Mouse (Mus musculus) testis, adult 2 months (tissue): Measurements from ENCODE around the gene Csk. TPM values are rescaled to one million over a fixed set of nuclear protein-coding genes. Genes with fewer than 3 reads are reported as not detected.

Experiments used
- H3K27ac ChIP-seq: fragments of 200-500 bp; 2 replicates; pipeline ENCODE4 v1.5.1; 2012; ENCODE audit warnings: low read depth, low read length; ENCODE audit not compliant: control insufficient read depth, insufficient read depth
- H3K27me3 ChIP-seq: fragments of 200-500 bp; 2 replicates; pipeline ENCODE4 v1.6.1; 2012; ENCODE audit warnings: mild to moderate bottlenecking, low read length, moderate library complexity; ENCODE audit not compliant: control insufficient read depth, insufficient read depth
- H3K36me3 ChIP-seq: fragments of 200-500 bp; 2 replicates; pipeline ENCODE4 v1.6.1; 2012; ENCODE audit warnings: mild to moderate bottlenecking, low read length; ENCODE audit not compliant: control insufficient read depth, insufficient read depth
- H3K4me1 ChIP-seq: fragments of 200-500 bp; 2 replicates; pipeline ENCODE4 v1.6.1; 2012; ENCODE audit warnings: low read length; ENCODE audit not compliant: control insufficient read depth, insufficient read depth
- H3K4me3 ChIP-seq: fragments of 200-500 bp; 2 replicates; pipeline ENCODE4 v1.5.1; 2012; ENCODE audit warnings: low read depth, mild to moderate bottlenecking, low read length, moderate library complexity, mixed read lengths; ENCODE audit not compliant: control insufficient read depth
- CTCF ChIP-seq: fragments of 200-500 bp; IDR thresholded peaks from 2 replicates; pipeline ENCODE4 v1.5.1; 2012; ENCODE audit warnings: low read depth, mild to moderate bottlenecking, inconsistent platforms, low read length, moderate library complexity; ENCODE audit not compliant: control insufficient read depth, insufficient read depth, insufficient replicate concordance
- POLR2A ChIP-seq: fragments of 200-500 bp; IDR thresholded peaks from 2 replicates; pipeline ENCODE4 v1.6.1; 2012; ENCODE audit warnings: low read depth, mild to moderate bottlenecking, inconsistent platforms, low read length, moderate library complexity; ENCODE audit not compliant: control insufficient read depth
- polyA plus RNA-seq: library from polyadenylated mRNA; depleted of rRNA; stranded (reverse); fragments of >200 nt; gene quantifications from 2 replicates; pipeline ENCODE4 v1.2.3, GENCODE M21; 2012

Gene Csk
- polyA plus RNA-seq, 1 experiment: 13.4 TPM

DNA sequence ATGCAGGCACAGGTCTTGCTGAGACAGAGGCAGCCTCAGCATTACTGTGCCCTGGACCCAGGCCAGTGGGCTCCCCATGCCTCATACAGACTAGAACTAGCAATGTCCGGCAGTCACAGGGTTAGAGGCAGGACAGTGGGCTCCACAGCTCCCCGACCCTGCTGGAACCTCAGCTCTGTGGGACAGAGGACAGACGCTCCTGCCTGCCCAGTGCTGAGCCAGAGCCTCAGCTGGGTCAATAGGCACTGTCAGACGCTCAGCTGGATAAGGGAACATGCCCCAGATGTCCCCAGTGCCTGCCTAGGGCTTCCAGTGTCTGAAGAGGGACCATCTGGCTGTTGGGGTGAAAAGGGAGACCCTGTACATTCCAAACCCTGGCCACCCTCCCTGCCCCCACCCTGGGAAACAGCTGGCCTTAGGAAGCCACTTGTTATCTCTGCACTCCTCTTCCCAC lies 55.5 kb downstream of the Csk start:
- Histone ChIP-seq H3K27ac (no peak overlapping the region), H3K36me3 (no peaks in the 10 kb centered on the region), H3K4me3 (no peak overlapping the region), H3K4me1 (peaks cover 8% of the 10 kb centered on the region), H3K27me3 (no peaks in the 10 kb centered on the region)
- TF ChIP-seq CTCF (no peak), POLR2A (no peak)

GRCm38 (mm10) chr9:57597265-57597664 lies 56.2 kb downstream of the Csk start:
- Histone ChIP-seq H3K4me1 (peaks cover 6% of the 10 kb centered on the region), H3K4me3 (no peak overlapping the region), H3K27ac (no peak overlapping the region), H3K36me3 (no peaks in the 10 kb centered on the region), H3K27me3 (no peaks in the 10 kb centered on the region)
- TF ChIP-seq CTCF: no peak
- no peak for TF ChIP-seq POLR2A

- H3K27me3 ChIP-seq: no peaks in the 10 kb centered on the region
- H3K27ac ChIP-seq: no peak overlapping the region
- no peak overlapping the region for H3K4me3 ChIP-seq
- no peak for TF ChIP-seq POLR2A
- no peak for TF ChIP-seq CTCF
- H3K36me3 ChIP-seq: no peaks in the 10 kb centered on the region
- H3K4me1 ChIP-seq: peaks cover 2% of the 10 kb centered on the region
Observed at GRCm38 (mm10) chr9:57594174-57594509, 59.3 kb downstream of the Csk start.

- no peaks in the 10 kb centered on the region for H3K27me3 ChIP-seq
- no peak overlapping the region for H3K27ac ChIP-seq
- H3K4me3 ChIP-seq: no peak overlapping the region
- TF ChIP-seq POLR2A (0 out of 2 replicates have a peak, but pooled peaks have one; percentile 29), CTCF (no peak)
- peaks cover 5% of the 10 kb centered on the region for H3K4me1 ChIP-seq
- H3K36me3 ChIP-seq: no peaks in the 10 kb centered on the region
Observed at GRCm38 (mm10) chr9:57593454-57594173, 59.8 kb downstream of the Csk start.

DNA sequence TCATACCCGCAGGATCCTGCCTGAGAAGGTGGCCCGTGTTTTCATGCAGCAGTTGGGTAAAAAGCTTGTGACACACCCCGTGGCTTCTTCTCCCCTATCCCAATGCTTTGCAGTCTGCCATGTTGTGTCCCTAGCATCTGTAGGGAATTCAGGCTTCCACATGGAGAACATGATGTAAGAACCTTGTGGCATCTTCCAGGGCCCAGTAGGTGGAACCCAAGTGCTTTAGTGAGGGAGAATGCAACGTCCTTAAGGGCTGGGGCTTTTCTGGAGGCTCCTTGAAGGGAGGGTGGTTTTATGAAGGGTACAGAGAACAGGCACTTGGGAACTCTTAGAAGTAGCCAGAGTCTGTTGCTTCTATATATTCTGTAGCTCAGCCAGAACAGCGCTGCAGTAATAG lies 62.7 kb downstream of the Csk start:
- H3K36me3 ChIP-seq: no peaks in the 10 kb centered on the region
- H3K4me1 ChIP-seq: peaks cover 5% of the 10 kb centered on the region

DNA sequence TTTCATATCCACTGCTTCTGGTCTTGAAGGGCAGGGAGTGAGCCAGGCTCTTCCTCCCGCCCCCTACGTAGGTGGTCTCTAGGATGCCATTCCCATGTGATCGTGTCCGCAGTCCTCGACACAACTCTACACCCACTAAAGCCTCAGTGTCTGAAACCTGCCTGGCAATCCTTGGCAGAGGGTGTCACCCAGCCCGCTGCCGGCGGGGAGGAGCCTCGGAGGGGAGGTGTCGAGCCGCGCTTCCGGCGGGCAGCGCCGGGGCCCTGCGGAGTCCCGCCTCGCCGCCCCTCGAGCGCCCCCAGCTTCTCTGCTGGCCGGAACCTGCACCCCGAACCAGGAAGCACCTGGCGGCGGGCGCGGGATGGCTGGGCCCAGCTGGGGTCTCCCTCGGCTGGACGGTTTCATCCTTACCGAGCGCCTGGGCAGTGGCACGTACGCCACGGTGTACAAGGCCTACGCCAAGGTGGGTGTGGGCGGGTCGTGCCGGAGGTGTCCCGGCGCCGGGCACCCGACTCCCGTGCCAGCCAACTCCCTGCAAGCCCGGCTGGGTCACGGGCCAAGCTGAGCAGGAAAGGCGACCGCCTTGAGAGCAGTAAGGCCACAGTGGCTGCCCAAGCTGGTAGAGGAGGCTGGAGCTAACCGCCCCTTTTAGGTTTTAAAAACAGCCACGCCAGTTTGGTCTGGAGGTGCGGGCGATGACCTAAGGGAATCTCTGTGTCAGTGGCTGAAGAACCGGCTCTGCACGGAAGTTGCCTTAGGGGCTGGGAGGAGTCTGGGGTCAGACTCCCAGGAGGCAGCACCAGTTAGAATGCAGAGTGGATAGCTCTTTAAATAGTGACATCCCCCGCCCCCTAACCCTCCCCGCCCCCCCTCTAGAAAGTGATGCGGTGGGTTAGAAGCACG lies 64.0 kb downstream of the Csk start, which contains the start of gene Ulk3:
Ulk3 (plus strand) TSS at position 229 of the 903 bp plus-strand sequence.
- Histone ChIP-seq H3K27ac (peak within 1 kb of the TSS; percentile 59), H3K27me3 (no peaks in the 10 kb centered on the region), H3K36me3 (no peaks in the 10 kb centered on the region), H3K4me1 (peaks cover 5% of the 10 kb centered on the region), H3K4me3 (peak within 1 kb of the TSS; percentile 92)
- TF ChIP-seq POLR2A: no peak
- TF ChIP-seq CTCF: no peak

More for the DNA sequence above, 62.7 kb downstream of the Csk start:
- Histone ChIP-seq H3K4me3 (no peak overlapping the region), H3K27ac (no peak overlapping the region), H3K27me3 (no peaks in the 10 kb centered on the region)
- TF ChIP-seq CTCF (no peak), POLR2A (no peak)

DNA sequence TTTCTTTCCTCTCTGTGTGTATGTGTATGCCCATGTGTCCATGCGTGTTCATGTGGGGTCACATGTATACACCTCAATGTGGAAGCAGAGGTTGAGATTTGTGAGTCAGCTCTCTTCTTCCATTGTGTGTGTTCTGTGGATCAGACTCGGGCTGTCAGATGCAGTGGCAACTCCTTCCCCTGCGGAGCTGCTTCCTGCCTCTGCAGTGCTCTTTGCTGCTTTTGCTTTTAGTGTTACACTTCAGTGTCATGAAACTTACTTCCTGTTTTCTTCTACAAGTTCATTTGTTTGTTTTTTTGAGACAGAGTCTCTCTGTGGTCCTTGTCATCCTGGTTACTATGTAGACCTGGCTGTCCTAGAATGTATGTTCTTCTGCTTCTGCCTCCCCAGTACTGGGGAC lies 68.4 kb downstream of the Csk start:
- H3K36me3 ChIP-seq: no peaks in the 10 kb centered on the region; the same call in 1 of the 2 replicates
- H3K4me1 ChIP-seq: peaks cover 3% of the 10 kb centered on the region
- H3K4me3 ChIP-seq: no peak overlapping the region
- H3K27me3 ChIP-seq: no peaks in the 10 kb centered on the region
- no peak overlapping the region for H3K27ac ChIP-seq
- TF ChIP-seq CTCF (no peak), POLR2A (no peak)
